Mouse (Mus musculus) CH12.LX (cell line): Measurements from ENCODE around the gene Polr2g.

ENCODE experiments used
- CTCF ChIP-seq, 2 experiments: IDR thresholded peaks in 1 of 2; conservative IDR thresholded peaks in 1 of 2; 2 replicates each; pipeline ENCODE4 v1.5.1; 2011 to 2012; ENCODE audit warnings: low read depth in 2 of 2, low read length in 2 of 2, improper control_type of control experiment in 1 of 2, inconsistent platforms in 1 of 2, mild to moderate bottlenecking in 1 of 2, moderate library complexity in 1 of 2
- ETS1 ChIP-seq: conservative IDR thresholded peaks from 2 replicates; pipeline ENCODE4 v1.6.1; 2012; ENCODE audit warnings: low read depth, mild to moderate bottlenecking, inconsistent platforms, low read length, improper control_type of control experiment, moderate library complexity
- HCFC1 ChIP-seq: IDR thresholded peaks from 2 replicates; pipeline ENCODE4 v1.6.1; 2012; ENCODE audit warnings: low read depth, mild to moderate bottlenecking, inconsistent platforms, low read length, improper control_type of control experiment
- JUND ChIP-seq: conservative IDR thresholded peaks from 2 replicates; pipeline ENCODE4 v1.6.1; 2011; ENCODE audit warnings: low read depth, low read length, improper control_type of control experiment
- NELFE ChIP-seq: IDR thresholded peaks from 2 replicates; pipeline ENCODE4 v1.6.1; 2011; ENCODE audit warnings: low read depth, low read length, improper control_type of control experiment
- PAX5 ChIP-seq: IDR thresholded peaks from 2 replicates; pipeline ENCODE4 v1.6.1; 2012; ENCODE audit warnings: low read length, inconsistent platforms, mixed read lengths
- POLR2A ChIP-seq: IDR thresholded peaks from 2 replicates; pipeline ENCODE4 v1.6.1; 2011; ENCODE audit warnings: low read depth, mild to moderate bottlenecking, improper control_type of control experiment, low read length
- POLR2AphosphoS2 ChIP-seq: IDR thresholded peaks from 2 replicates; pipeline ENCODE4 v1.6.1; 2011; ENCODE audit warnings: low read depth, low read length, improper control_type of control experiment
- RCOR1 ChIP-seq: conservative IDR thresholded peaks from 2 replicates; pipeline ENCODE4 v1.6.1; 2012; ENCODE audit warnings: low read depth, mild to moderate bottlenecking, inconsistent platforms, low read length, improper control_type of control experiment
- SIN3A ChIP-seq: IDR thresholded peaks from 2 replicates; pipeline ENCODE4 v1.6.1; 2012; ENCODE audit warnings: low read length, improper control_type of control experiment, inconsistent platforms

DNA sequence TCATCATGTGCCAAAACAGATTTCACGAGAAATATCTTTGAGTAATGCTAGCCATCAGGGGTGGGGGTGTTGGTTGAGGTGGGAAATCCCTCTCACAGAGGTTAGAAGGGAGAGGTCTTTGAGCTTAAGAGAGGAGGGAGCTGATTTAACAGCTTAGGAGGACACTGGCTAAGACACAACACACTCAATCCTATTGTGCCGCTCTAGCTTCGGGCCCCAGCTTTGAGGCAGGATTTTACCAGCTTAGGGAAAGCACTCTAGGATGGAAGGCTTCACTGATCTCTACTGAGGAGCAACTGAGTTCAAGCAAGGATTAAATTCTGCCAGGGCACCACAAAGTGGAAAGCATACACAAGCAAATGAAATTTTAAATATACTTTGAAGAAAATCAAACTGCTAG is 18.6 kb upstream of the Polr2g start:
- TF ChIP-seq ETS1 (no peak), RCOR1 (no peak), PAX5 (no peak), NELFE (no peak), CTCF (conservative IDR thresholded peaks at IDR 0.05 in 1 of 2, IDR thresholded peaks at IDR 0.05 in 1 of 2; ENCODE audit: low read depth in 2 of 2, low read length in 2 of 2) (no peak; a peak in 1 of 4 replicates), POLR2AphosphoS2 (no peak), POLR2A (0 out of 2 replicates have a peak, but pooled peaks have one; percentile 29), HCFC1 (no peak), JUND (no peak), SIN3A (no peak)
